Mouse (Mus musculus): ENCODE results near the gene Thada.

Thada gene

GRCm38 (mm10) chr17:84185581-84186450 lies 280.2 kb downstream of the Thada start:
- peak; percentile 77 for DNase-seq (ENCODE audit: low spot score)

- peak; percentile 40 for DNase-seq (ENCODE audit: low spot score)
These were observed 281.0 kb downstream of the Thada start for GRCm38 (mm10) chr17:84185011-84185411.

GRCm38 (mm10) chr17:84183291-84183781 lies 282.7 kb downstream of the Thada start:
- peak; percentile 94 for DNase-seq (ENCODE audit: low spot score)

DNA sequence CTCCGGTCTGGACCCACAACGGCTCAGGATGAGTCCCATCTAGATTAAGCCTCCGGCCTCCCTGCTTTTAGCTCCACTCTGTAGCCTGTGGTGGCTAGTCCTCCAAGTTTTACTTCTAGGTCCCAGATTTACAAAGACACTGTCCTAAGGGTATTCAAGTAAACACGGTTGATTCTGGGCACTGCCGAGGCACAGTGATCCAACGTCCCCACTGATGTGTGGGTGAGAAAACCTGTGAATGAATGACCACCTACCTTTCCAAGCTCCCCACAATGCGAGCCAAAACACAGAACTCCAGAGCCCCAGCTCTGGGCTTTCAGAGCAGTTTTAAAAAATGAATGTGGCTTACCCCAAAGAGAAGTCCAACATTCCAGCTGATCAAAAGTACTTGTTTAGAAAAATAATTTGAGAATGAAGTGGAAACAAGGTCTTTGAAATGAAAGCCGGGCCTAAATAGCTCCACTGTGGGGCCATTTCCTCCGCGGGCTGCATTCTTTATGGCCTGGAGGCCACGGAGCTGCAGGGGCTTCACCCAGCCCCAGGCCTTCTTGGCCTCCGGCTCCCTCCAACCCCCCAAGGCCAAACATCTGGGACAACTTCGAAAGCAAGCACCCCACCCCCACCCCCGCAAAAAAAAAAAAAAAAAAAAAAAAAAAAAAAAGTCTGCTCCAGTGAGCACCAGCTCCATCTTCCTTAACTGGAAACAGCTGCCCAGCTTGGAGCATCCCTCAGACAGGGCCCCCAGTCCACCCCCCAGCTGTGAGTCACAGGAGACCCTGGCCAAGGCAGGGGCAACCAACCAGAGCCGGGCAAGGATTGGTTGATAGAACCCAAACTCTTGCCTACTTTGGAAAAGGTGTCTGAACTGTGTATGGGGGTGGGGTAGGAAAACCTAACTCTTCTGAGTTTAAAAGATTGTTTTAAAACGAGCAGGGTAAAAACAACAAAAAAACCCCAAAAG lies 283.4 kb downstream of the Thada start:
- DNase-seq (ENCODE audit: low spot score): peak; percentile 73

DNA sequence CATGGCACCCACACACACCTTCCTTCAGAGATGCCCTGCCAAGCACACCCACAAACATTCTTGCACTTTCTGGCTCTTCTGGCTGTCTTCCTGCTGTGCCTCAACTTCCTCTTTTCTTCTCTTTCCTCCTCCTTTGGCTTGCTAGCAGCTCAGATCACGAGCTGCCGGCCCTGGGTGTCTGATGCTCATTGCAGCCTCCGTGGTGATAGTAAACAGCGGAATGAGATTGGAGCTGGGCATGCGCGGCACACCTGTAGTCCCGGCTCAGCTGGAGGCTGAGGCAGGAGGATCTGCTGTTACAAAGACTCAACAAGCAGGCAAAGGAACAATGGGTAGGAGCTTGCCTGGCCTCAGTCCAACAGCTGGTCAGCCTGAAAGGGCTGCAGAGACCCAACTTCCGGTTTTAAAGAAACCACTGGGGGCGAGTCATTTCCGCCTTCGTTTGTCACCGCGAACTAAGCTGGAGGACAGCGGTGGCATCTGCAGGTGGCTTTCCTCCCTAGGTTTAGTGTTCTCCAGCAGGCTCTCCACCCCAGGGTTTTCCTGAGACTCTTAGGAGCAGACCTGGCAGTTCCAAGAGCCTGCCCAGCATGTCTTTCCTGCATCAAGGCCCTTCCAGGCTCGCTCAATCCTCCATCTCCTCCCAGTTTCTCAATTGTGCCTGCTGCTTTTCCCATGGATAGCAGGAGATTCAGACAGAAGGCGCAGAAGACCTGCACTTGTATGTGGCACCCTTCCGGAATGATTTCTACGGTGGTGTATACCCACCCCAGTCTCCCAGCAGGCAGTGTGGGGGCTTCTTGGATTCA lies 284.3 kb downstream of the Thada start:
- DNase-seq (ENCODE audit: low spot score): peak; percentile 29

DNA sequence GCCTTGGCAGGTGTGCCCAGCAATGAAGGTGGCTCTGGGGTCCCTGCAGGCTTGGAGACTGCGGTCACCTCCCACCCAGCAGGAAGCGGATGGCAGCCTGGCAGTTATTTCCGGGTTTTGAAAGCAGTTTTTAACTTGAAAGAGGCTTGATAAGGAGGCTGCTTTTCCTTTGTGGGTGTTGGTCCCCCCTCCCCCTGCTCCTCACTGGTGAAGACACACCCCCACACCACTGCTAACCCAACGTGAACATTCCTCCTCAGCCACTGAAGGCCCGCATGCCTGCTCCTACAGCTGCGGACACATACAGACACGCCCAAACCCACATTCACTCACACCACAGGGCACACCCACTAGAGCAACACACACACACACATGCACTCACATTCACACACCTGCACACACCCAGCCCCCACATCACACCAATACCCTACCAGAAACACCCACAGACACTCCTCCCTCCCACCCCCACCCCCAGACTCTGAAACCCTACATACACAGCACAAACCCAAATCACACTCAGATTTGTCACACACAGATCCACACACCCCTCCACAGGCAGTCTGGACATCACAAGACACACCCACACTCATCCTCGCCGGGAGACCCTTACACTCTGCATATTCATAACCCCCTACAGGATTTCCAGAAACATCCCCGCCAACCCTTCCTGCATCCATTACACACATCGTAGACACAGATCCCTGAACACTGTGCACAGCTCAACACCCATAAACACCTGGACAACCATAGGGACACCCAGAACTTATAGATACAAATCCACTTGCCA lies 285.1 kb downstream of the Thada start:
- DNase-seq (ENCODE audit: low spot score): peak; percentile 33

GRCm38 (mm10) chr17:84179973-84180365 lies 286.0 kb downstream of the Thada start:
- no peak for DNase-seq (ENCODE audit: low spot score)

- no peak for DNase-seq (ENCODE audit: low spot score)
These were observed 286.7 kb downstream of the Thada start for GRCm38 (mm10) chr17:84179026-84179972.

GRCm38 (mm10) chr17:84177481-84177880 lies 288.5 kb downstream of the Thada start:
- DNase-seq (ENCODE audit: low spot score): no peak

GRCm38 (mm10) chr17:84176446-84176845 lies 289.6 kb downstream of the Thada start:
- no peak for DNase-seq (ENCODE audit: low spot score)

DNA sequence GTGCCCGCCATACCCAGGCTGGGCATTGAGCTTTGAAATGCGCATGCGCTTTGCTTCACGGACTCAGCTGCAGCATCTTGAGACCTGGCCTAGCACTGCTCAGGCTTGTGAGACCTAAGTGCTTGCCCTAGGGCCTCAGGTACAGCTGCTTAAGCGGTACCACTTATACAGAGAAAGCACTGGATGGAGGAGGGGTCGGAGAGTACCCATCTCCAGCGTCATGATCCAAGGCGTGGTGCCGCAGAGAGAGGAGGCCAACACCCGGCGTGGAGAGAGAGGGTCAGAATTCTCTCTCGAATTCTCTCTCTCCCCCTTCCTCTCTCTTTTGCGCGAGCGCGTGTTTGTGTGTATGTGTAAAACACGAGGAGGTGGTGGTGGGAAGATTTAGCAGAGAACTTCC lies 290.8 kb downstream of the Thada start:
- no peak for DNase-seq (ENCODE audit: low spot score)

DNA sequence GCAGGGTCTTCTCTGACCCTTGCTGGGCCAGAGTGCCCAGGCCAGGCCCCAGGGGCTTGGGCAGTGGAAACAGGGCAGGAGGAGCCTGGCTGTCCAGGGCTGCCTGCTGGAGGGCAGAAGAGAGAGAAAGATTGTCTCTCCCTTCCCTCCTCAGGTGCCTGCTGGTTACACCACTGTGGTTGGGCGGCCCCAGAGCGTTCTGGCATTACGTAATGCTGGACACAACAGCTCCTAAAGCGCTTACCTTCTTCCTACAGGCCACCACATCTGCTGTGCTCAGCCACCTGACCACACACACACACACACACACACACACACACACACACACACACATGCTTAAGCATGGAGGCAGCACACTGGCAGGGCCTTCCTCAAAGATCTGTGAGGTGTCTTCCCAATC lies 298.6 kb downstream of the Thada start:
- DNase-seq (ENCODE audit: low spot score): peak; percentile 1

GRCm38 (mm10) chr17:84166135-84166860 lies 299.7 kb downstream of the Thada start:
- peak; percentile 1 for DNase-seq (ENCODE audit: low spot score)

DNA sequence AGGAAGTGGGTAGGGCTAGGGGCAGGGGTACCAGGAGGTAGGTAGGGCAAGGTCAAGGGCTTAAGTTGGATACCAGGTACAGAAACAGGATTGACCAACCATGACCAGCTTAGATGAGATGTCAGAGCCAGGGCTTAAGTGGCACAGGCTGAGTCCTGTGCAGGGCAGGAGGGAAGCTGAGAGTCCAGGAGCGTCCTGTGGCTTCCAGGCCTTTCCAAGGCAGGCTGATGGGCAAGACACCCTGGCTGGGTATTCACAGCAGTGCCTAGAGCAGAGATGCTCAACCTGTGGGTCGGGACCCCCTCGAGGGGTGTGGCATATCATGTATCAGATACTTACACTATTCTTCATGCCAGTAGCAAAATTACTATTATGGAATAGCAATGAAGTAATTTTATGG lies 300.3 kb downstream of the Thada start:
- DNase-seq (ENCODE audit: low spot score): peak; percentile 1

GRCm38 (mm10) chr17:84164146-84164545 lies 301.9 kb downstream of the Thada start:
- no peak for DNase-seq (ENCODE audit: low spot score)

DNA sequence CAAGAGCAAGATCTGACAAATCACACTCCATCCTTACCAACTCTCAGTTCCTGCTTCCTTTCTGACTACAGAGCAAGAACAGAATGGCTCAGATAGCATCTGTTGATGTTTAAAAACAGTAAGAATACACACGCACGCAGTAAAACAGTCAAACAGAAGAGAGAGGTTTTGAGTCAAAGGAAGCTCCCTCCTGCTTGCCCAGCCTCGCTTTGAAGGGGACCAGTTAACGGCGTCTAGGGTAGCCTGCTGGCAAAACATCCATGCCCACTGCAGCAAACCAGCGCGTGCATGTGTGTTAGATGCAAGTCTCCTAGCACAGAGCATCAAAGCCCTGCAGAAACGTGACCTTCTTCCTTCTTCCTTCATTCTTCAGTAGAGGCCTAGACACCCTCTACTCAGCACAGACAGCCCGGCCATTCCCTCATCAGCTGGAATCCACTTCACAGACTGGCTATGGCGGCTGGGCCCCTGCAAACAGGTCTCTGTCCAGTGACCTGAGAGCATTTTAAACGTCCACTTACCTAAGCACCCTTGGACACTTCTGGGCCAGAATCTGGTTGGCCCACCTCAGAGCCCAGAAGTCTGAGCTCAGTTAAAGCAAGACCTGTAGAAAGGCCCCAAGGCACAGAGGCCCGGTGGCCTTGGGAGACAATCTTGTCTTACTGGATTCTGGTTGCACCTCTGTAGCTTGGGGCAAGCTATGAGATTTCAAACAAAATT lies 302.8 kb downstream of the Thada start:
- no peak for DNase-seq (ENCODE audit: low spot score)

DNA sequence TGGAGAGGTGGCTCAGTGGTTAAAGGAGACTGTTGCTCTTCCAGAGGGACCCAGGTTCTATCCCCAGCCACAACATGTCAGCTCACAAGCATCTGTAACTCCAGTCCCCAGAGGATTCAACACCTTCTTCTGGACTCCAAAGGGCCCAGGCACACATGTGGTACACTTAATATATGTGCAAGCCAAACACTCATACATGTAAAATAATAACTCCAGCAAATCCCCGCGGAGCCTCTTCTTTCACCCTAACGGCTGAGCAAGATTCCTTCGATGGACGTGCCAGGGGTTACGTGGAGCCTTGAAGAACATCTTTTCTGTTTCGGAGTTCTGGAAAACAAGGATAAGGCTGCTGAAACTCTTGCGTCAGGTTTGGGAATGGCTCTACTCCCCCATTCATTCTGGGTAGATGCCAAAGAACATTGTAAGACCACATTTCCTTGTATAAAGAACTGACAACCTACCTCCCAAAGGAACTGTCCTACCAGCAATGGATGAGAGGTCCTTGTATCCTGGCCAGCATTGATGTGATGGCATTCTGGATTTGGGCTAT lies 303.7 kb downstream of the Thada start:
- peak; percentile 2 for DNase-seq (ENCODE audit: low spot score)

GRCm38 (mm10) chr17:84161231-84161854 lies 304.7 kb downstream of the Thada start:
- peak; percentile 7 for DNase-seq (ENCODE audit: low spot score)
